26 mouse cellular contexts compared by ENCODE assay signal in the genomic region with DNA sequence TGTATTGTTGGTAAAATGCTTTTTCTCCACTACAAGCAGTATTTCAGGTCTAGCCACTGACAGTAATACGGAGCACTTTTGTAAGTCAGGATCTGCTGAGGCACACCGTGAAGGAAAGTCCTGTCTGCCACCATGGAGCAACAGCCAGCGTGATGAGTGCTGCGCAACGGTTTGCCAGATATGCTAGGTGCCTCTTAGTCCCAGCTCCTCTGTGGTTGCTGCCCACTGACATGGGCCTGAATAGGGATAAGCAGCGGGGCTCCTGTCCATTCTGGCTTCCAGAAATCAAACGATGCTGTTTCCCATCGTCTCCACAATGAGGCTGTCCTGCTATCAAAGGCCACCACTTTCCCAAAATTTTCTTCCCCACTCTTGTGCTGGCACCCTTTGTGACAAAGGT.
"Had no signal": no experiment of that assay in that cellular context is flagged by ENCODE, and none has a peak within 500 bp of the region (broad histone marks: within the 10 kb centered on the region; RNA-seq: fewer than 3 reads in every experiment).

No protein-coding gene starts in this region.

- DNase-seq: cerebellum, adult 2 months; cerebellum, adult 8-10 months; cerebellum, adult 9-10 months; cerebellum, adult 9-11 months; cerebellum, postnatal 10 days; cerebellum, postnatal 14 days; cerebellum, postnatal 25 days; cerebellum, postnatal 36 days; embryo, embryonic 11 days; forebrain, postnatal 0 days; gastrocnemius, adult 2 months; gastrocnemius, postnatal 10 days; gastrocnemius, postnatal 14 days; gastrocnemius, postnatal 25 days; gastrocnemius, postnatal 36 days; heart, adult 18-20 months; heart, adult 2 months had no signal

- H3K27me3 ChIP-seq: embryonic facial prominence, embryonic 12.5 days; embryonic facial prominence, embryonic 13.5 days; embryonic facial prominence, embryonic 15.5 days; forebrain, embryonic 12.5 days; forebrain, embryonic 13.5 days; forebrain, embryonic 15.5 days had no signal

- H3K4me2 ChIP-seq: embryonic facial prominence, embryonic 12.5 days; embryonic facial prominence, embryonic 13.5 days; embryonic facial prominence, embryonic 15.5 days; forebrain, embryonic 12.5 days; forebrain, embryonic 13.5 days; forebrain, embryonic 15.5 days had no signal

- H3K27ac ChIP-seq: embryonic facial prominence, embryonic 10.5 days; embryonic facial prominence, embryonic 12.5 days; embryonic facial prominence, embryonic 13.5 days; embryonic facial prominence, embryonic 15.5 days; forebrain, embryonic 10.5 days; forebrain, embryonic 12.5 days; forebrain, embryonic 13.5 days; forebrain, embryonic 15.5 days; gastrocnemius, adult 2 months; heart, adult 2 months had no signal

- H3K4me3 ChIP-seq: embryonic facial prominence, embryonic 10.5 days; embryonic facial prominence, embryonic 12.5 days; embryonic facial prominence, embryonic 13.5 days; embryonic facial prominence, embryonic 15.5 days; erythroblast, embryonic 14.5 days; forebrain, embryonic 10.5 days; forebrain, embryonic 12.5 days; forebrain, embryonic 13.5 days; forebrain, embryonic 15.5 days; gastrocnemius, adult 2 months; heart, adult 2 months had no signal

- H3K9me3 ChIP-seq: embryonic facial prominence, embryonic 10.5 days; embryonic facial prominence, embryonic 12.5 days; embryonic facial prominence, embryonic 13.5 days; embryonic facial prominence, embryonic 15.5 days; forebrain, embryonic 10.5 days; forebrain, embryonic 12.5 days; forebrain, embryonic 13.5 days; forebrain, embryonic 15.5 days had no signal

- H3K4me1 ChIP-seq: embryonic facial prominence, embryonic 10.5 days; embryonic facial prominence, embryonic 12.5 days; embryonic facial prominence, embryonic 13.5 days; embryonic facial prominence, embryonic 15.5 days; forebrain, embryonic 10.5 days; forebrain, embryonic 12.5 days; forebrain, embryonic 13.5 days; forebrain, embryonic 15.5 days had no signal
